Mouse (Mus musculus): ENCODE measurements at regions not wholly inside any gene's neighbourhood (a gene's known extent, or its start where the extent isn't known, plus 50 kb on each side); places are given as distances from the start of the nearest gene placed in this dataset.
A peak's percentile ranks its signal among the peaks of the same experiment; 100 is the strongest.

- Histone ChIP-seq H3K27ac (replicated peaks) (no peak overlapping the region), H3K27me3 (no peaks in the 10 kb centered on the region), H3K9me3 (no peaks in the 10 kb centered on the region), H3K9ac (no peak overlapping the region), H3K36me3 (no peaks in the 10 kb centered on the region), H3K4me1 (replicated peaks) (0 out of 2 replicates have a peak, but pooled peaks cover 4% of the 10 kb centered on the region), H3K4me2 (no peak overlapping the region), H3K4me3 (no peak overlapping the region)
- 42% methylated on average over 4 of the region's 4 CpGs for WGBS
- ATAC-seq (ENCODE audit: low read depth) = 0 out of 2 replicates have a peak, but pooled peaks have one; percentile 43
Measured at GRCm38 (mm10) chr19:28776868-28777267, 58.0 kb upstream of the Slc1a1 start.

GRCm38 (mm10) chr19:28777674-28778073 is 57.2 kb upstream of the Slc1a1 start:
- H3K9ac ChIP-seq = no peak overlapping the region
- H3K27ac ChIP-seq (replicated peaks) = no peak overlapping the region
- no peak overlapping the region for H3K4me3 ChIP-seq
- WGBS = 65% methylated on average over 2 of the region's 2 CpGs
- ATAC-seq (ENCODE audit: low read depth) = no peak
- H3K36me3 ChIP-seq = no peaks in the 10 kb centered on the region
- H3K4me2 ChIP-seq = no peak overlapping the region
- H3K9me3 ChIP-seq = no peaks in the 10 kb centered on the region
- 0 out of 2 replicates have a peak, but pooled peaks cover 4% of the 10 kb centered on the region for H3K4me1 ChIP-seq (replicated peaks)
- no peaks in the 10 kb centered on the region for H3K27me3 ChIP-seq

- ATAC-seq (ENCODE audit: low read depth) = no peak
- no peak overlapping the region for H3K27ac ChIP-seq (replicated peaks)
- WGBS = 51% methylated on average over 4 of the region's 4 CpGs
- H3K4me1 ChIP-seq (replicated peaks) = 0 out of 2 replicates have a peak, but pooled peaks cover 4% of the 10 kb centered on the region
- H3K4me3 ChIP-seq = no peak overlapping the region
- no peaks in the 10 kb centered on the region for H3K36me3 ChIP-seq
- no peaks in the 10 kb centered on the region for H3K9me3 ChIP-seq
- no peak overlapping the region for H3K9ac ChIP-seq
- H3K27me3 ChIP-seq = no peaks in the 10 kb centered on the region
- H3K4me2 ChIP-seq = no peak overlapping the region
Measured at GRCm38 (mm10) chr19:28778386-28778785, 56.5 kb upstream of the Slc1a1 start.

- Histone ChIP-seq H3K4me1 (replicated peaks) (0 out of 2 replicates have a peak, but pooled peaks cover 4% of the 10 kb centered on the region), H3K27ac (replicated peaks) (no peak overlapping the region), H3K9me3 (no peaks in the 10 kb centered on the region), H3K36me3 (no peaks in the 10 kb centered on the region), H3K27me3 (no peaks in the 10 kb centered on the region), H3K4me3 (no peak overlapping the region), H3K4me2 (no peak overlapping the region), H3K9ac (no peak overlapping the region)
- WGBS = 86% methylated on average over 2 of the region's 2 CpGs
- ATAC-seq (ENCODE audit: low read depth) = no peak
Measured at GRCm38 (mm10) chr19:28781971-28782370, 52.9 kb upstream of the Slc1a1 start.

Measured in neural tube, embryonic 13.5 days (tissue).